In genomic region chr12:111758381-111759175, GRCm38 (mm10) we compare ENCODE assay signal across 8 mouse cellular contexts. TPM values are rescaled to one million over a fixed set of nuclear protein-coding genes. Genes with fewer than 3 reads are reported as not detected.
A peak's percentile ranks its signal among the peaks of the same experiment; 100 is the strongest.
DNase-seq lines count a peak whose midpoint lies in the region; ATAC-seq and TF ChIP-seq lines count a peak whose summit lies in the region.

Klc1 (plus strand) TSS chr12:111758849.

- TF ChIP-seq POLR2A in cortical plate, adult 2 months (IDR thresholded peaks at IDR 0.05; ENCODE audit: extremely low read depth, insufficient read depth, low read length) = peak; percentile 71

- H3K4me1 ChIP-seq in cortical plate, adult 2 months (ENCODE audit: control insufficient read depth, insufficient read depth, low read length) = peaks cover 16% of the 10 kb centered on the region

- ATAC-seq in megakaryocyte progenitor cell, adult 5-6 weeks (replicated peaks; ENCODE audit: poor library complexity) = peak; percentile 57

- H3K4me3 ChIP-seq in cortical plate, adult 2 months (ENCODE audit: insufficient read depth, low read length) = peak within 1 kb of the TSS; percentile 89

- TF ChIP-seq CTCF in cortical plate, adult 2 months (IDR thresholded peaks at IDR 0.05; ENCODE audit: extremely low read depth, insufficient read depth, low read length) = no peak

- peak within 1 kb of the TSS; percentile 100 for H3K27ac ChIP-seq in cortical plate, adult 2 months (ENCODE audit: insufficient read depth, low read length)

- intact Hi-C loops in left cerebral cortex, postnatal 10 days (cut with DNase I) = no loop called here

- DNase-seq in adipocyte (ENCODE audit: low spot score) = peak; percentile 60
- DNase-seq in gastrocnemius, postnatal 10 days = peak; percentile 82
- peak; percentile 85 for DNase-seq in induced T-regulatory cell, adult 2 months (ENCODE audit: low read depth)
- DNase-seq in left cerebral cortex, postnatal 10 days (ENCODE audit: extremely low spot score in 1 of 2, low spot score in 2 of 2) = peak; percentile 74 to 87
- peak; percentile 84 for DNase-seq in right cerebral cortex, postnatal 14 days
- DNase-seq in yolk sac, embryonic 10.5 days (ENCODE audit: low spot score) = peak; percentile 71

RNA-seq across cellular contexts. Expression of gene Klc1, which starts in this region (rescaled TPM):
- 790 and 835 TPM in 2 replicates for polyA plus RNA-seq in cortical plate, adult 2 months (2012; rRNA removed)
- 10 to 100 TPM; 81.0 to 96.2 TPM for total RNA-seq in gastrocnemius, postnatal 10 days (2021)
- total RNA-seq in left cerebral cortex, postnatal 10 days (2021) = 100 to 1,000 TPM; 901 to 907 TPM
- total RNA-seq in megakaryocyte progenitor cell, adult 5-6 weeks (2015) = 20.8 and 24.1 TPM in 2 replicates
- total RNA-seq in megakaryocyte progenitor cell, adult 5-6 weeks (2017) = 37.9 and 76.1 TPM in 2 replicates

Comparison
In these comparisons a context has a peak if more than half of its experiments do, and no peak if none do; other contexts are left out.
1. Peak in every context shown above with its lines: DNase-seq, ATAC-seq, H3K4me3 ChIP-seq and H3K27ac ChIP-seq.
2. RNA of gene Klc1 (total RNA-seq): 901 to 907 TPM in left cerebral cortex, postnatal 10 days; 81.0 to 96.2 TPM in gastrocnemius, postnatal 10 days and 20.8 to 76.1 TPM in megakaryocyte progenitor cell, adult 5-6 weeks; every median in the first group is over 4 times any median in the second.